Mouse (Mus musculus): ENCODE results near the gene Caps2. TPM values are rescaled to one million over a fixed set of nuclear protein-coding genes. Genes with fewer than 3 reads are reported as not detected.

Gene Caps2
- polyA plus RNA-seq (2014; fragmentation: Illumina TruSeq; extraction: RNeasy Lipid Tissue Mini Kit (QIAGEN cat#74804); ENCODE audit: insufficient read depth, low read depth, low replicate concordance) = 0.39 TPM

DNA sequence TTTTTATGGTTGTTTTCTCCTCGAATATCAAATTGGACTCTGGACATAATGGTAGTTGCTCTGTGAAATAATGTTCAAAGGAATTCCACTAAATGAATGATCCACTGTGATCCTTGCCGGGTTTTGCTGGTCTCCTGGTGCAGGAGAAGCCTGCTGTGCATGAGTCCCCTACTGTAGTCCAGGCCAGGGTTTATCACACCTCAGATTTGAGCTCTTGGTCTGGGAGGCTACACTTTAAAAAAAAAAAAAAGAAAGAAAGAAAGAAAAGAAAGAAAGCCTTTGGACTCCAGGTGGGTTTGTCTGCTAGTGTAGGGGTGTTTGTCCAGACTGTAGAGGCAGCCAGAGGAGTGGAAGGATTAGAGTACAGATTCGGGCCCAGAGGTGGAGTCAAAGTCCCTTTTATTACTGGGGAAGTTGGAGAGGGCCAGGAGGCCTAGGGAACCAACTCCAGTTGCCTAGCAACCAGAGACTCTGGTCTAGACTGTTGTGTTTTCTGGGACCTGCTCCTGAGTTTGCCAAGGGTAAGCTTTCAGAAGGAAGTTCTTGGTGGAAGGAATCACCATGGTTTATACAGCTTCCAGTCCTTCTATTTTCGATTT, at the start of gene Caps2:
TSS of gene Caps2 (plus strand) at position 454 of the 599 bp plus-strand sequence.

DNA sequence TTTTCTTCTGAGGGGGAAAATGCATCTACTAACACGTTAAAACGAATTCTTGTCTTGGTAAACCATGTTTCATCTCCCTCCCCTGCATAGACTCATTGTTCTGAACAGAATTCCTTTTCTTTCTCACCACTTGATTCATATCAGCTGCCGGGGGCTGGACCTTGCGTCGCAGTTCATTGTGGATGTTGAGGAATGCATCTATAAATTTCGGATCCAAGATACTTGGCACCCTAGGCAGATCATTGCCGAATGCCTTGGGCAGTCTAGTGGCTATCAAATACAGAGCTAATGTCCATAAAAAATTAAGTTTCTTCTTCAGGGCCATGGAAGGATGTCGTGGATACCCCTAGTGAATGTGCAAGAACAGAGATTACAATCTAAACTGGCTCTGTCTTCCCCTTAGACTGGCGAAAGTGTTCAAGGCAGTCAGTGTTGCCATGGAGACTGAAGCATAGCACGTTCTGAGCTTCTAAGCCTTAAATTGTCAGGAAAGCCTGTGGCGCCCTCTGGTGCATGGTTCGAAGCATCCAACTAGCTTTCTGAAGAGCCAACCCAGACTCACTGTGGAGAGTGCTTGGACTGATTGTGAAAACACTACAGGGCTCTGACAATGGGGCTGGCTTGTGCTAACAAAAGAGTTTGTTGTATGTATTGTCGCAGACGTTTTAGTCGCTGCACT, 3.4 kb upstream of the Caps2 start, which contains the start of gene Glipr1l3:
TSS of gene Glipr1l3 (minus strand) at position 446 of the 679 bp plus-strand sequence.

Other genes starting within 250 kb of the Caps2 start
- 18.9 TPM for gene Krr1, start 191.0 kb upstream of the Caps2 start, polyA plus RNA-seq (2014; fragmentation: Illumina TruSeq; extraction: RNeasy Lipid Tissue Mini Kit (QIAGEN cat#74804); ENCODE audit: insufficient read depth, low read depth, low replicate concordance)
- gene Glipr1, start 161.0 kb upstream of the Caps2 start, polyA plus RNA-seq (2014; fragmentation: Illumina TruSeq; extraction: RNeasy Lipid Tissue Mini Kit (QIAGEN cat#74804); ENCODE audit: insufficient read depth, low read depth, low replicate concordance) = 25.3 TPM
- not detected for gene Glipr1l1, start 103.4 kb upstream of the Caps2 start, polyA plus RNA-seq (2014; fragmentation: Illumina TruSeq; extraction: RNeasy Lipid Tissue Mini Kit (QIAGEN cat#74804); ENCODE audit: insufficient read depth, low read depth, low replicate concordance)
- gene Glipr1l2, start 80.3 kb upstream of the Caps2 start, polyA plus RNA-seq (2014; fragmentation: Illumina TruSeq; extraction: RNeasy Lipid Tissue Mini Kit (QIAGEN cat#74804); ENCODE audit: insufficient read depth, low read depth, low replicate concordance) = not detected
- not detected for gene Glipr1l3, start 3.3 kb upstream of the Caps2 start, polyA plus RNA-seq (2014; fragmentation: Illumina TruSeq; extraction: RNeasy Lipid Tissue Mini Kit (QIAGEN cat#74804); ENCODE audit: insufficient read depth, low read depth, low replicate concordance)
- gene Kcnc2, start 107.5 kb downstream of the Caps2 start, polyA plus RNA-seq (2014; fragmentation: Illumina TruSeq; extraction: RNeasy Lipid Tissue Mini Kit (QIAGEN cat#74804); ENCODE audit: insufficient read depth, low read depth, low replicate concordance) = 0.07 TPM